Mouse (Mus musculus): ENCODE results near the gene Gm21983. TPM values are rescaled to one million over a fixed set of nuclear protein-coding genes. Genes with fewer than 3 reads are reported as not detected.

Gm21983 gene
- total RNA-seq (2021) = not detected
- long read RNA-seq, experiment 1 = 0 reads
- long read RNA-seq, experiment 2, partial matches to known transcripts = 1 of 2 reads
- long read RNA-seq, experiment 2, other reads (novel, unspliced or antisense) = 1 of 2 reads

DNA sequence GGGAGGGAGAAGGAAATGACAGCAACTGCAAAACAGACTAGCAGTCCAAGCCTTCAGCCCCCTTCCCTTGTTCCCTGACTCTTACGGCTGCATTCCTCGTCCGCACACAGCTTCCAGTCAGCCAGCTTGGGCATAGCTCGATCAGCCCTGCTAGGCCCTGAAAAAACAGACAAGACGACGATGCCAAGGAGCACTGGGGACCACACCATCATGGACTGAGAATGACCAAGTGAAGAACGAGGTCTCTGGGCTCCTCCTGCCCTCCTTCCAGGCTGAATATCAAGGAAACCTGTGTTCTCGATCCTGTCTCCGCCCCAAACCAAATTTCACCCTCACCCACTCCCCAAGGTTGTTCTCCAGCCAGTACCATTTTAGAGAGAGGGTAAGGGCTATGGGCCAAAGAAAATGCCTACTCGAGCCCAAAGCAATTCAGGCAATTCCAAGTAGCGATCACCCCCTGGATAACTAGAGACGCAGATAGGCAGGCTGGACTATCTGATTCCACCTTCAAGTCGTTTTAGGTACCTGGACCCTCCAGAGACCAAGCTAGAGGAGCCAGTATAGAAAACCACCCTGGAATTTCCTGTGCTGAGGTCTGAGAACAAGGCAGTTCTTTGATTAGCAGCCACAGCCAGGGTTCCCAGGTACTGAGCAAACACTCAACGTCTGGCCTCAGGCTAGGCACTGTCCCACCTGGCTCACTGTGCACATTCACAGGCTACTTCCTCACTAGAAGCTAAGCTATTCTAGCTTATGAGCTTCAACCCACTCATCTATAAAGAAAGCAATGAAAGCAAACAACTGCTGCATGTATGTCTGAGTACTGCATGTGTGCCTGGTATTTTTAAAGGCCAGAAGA, at the start of gene Gm21983, which contains the start of gene Mia:
Gm21983 (minus strand) TSS at position 250 of the 859 bp plus-strand sequence.
Mia (minus strand) TSS at position 321 of the 859 bp plus-strand sequence.
- intact Hi-C loops (cut with DNase I) = loop anchor here (2.0 kb wide), 1 partner anchor 14 kb away; the partner anchor contains the start of gene BC024978
- TF ChIP-seq CTCF (IDR thresholded peaks at IDR 0.05) = no peak

DNA sequence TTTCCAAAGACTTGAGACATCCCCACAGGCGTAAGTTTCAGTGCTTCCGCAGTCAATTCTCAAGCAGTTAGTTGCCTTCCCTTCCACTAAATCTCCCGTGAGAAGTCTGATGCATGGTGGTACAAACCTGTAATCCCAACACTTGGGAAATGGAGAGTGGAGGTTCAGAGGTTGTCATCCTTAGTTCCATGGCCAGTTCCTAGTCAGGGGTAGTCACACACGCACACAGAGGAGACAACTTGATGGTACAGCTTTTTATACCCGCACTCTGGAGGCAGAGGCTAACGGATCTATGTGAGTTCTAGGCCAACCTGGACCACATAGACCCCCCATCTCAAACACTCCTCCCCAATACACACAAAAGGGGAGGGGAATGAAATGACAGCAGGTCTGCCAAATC, 48.0 kb upstream of the Gm21983 start:
- Histone ChIP-seq H3K27ac (peak overlapping the region; percentile 93), H3K4me3 (peak overlapping the region; percentile 79)
- intact Hi-C loops (cut with DNase I) = loop anchor here (1.0 to 2.0 kb wide), 2 partner anchors 29 to 62 kb away; partner anchors contain the start of genes Egln2 and Numbl
- no peak for DNase-seq (ENCODE audit: extremely low spot score in 1 of 2, low spot score in 2 of 2)
- TF ChIP-seq CTCF (IDR thresholded peaks at IDR 0.05) = no peak

More for the DNA sequence above, at the start of gene Gm21983, which contains the start of gene Mia:
- Histone ChIP-seq H3K27ac (no peak within 1 kb of the TSS), H3K4me3 (no peak within 1 kb of the TSS)
- DNase-seq (ENCODE audit: extremely low spot score in 1 of 2, low spot score in 2 of 2) = no peak

DNA sequence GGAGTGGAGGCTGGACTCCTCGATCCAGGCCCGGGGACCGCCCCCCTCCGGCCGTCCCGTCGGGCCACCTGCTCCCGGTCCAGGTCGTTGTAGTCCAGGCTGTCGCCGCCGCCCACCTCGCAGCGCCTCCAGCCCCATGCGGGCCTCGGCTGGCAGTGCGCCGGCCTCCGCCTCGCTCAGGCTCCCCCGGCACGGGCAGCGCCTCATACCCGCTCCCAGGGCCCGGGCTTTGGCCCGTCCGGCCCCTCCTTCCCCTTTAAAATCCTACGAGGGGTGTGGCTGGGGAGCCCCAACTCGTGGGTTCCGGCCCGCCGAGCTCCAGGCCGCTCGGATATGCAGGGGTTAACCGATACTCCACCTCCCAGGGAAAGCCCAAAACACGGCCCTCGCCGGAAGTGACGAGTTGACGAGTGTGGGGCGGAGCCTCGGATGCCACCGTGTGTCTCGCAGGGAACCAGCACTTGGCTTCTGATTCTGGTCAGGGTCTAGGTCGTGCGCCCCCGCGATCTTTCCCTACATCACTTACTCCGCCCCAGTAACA, 47.5 kb upstream of the Gm21983 start, which contains the start of gene Itpkc:
Itpkc (minus strand) TSS at position 381 of the 541 bp plus-strand sequence.
- intact Hi-C loops (cut with DNase I) = loop anchor here (1.0 to 2.0 kb wide), 2 partner anchors 30 to 62 kb away; partner anchors contain the start of genes Egln2 and Numbl

GRCm38 (mm10) chr7:27227676-27228075, 46.8 kb upstream of the Gm21983 start:
- peak overlapping the region; percentile 79 for H3K4me3 ChIP-seq
- H3K27ac ChIP-seq = peak overlapping the region; percentile 93
- intact Hi-C loops (cut with DNase I) = loop anchor here (1.0 to 2.0 kb wide), 3 partner anchors 31 to 61 kb away; partner anchors contain the start of genes BC024978, Egln2 and Numbl
- DNase-seq (ENCODE audit: extremely low spot score in 1 of 2, low spot score in 2 of 2) = no peak
- TF ChIP-seq CTCF (IDR thresholded peaks at IDR 0.05) = no peak

More for the DNA sequence above, 47.5 kb upstream of the Gm21983 start, which contains the start of gene Itpkc:
- Histone ChIP-seq H3K27ac (peak within 1 kb of the TSS; percentile 93), H3K4me3 (peak within 1 kb of the TSS; percentile 79)
- no peak; the same call in 1 of the 2 replicates for TF ChIP-seq CTCF (IDR thresholded peaks at IDR 0.05)
- peak; percentile 88 to 90 for DNase-seq (ENCODE audit: extremely low spot score in 1 of 2, low spot score in 2 of 2)

DNA sequence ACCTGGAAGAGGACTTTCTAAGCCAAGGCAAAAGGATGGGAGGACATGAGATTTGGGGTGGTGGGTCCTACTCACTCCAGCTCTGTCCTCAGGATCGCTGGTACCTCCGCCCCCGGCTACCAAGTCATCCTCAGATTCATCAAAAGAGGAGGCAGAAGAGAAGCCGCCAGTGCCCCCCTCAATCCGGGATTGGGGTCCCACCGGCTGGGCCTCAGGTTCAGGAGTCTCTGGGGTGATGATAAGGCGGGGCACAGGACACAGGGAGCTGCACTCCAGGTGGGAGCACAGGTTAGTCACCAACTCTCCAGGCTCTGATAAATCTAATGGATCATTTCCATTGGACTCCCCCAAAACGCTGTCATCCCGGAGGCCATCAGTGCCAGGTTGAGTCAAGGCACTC, 46.4 kb upstream of the Gm21983 start:
- intact Hi-C loops (cut with DNase I) = loop anchor here (2.0 kb wide), 1 partner anchor 32 kb away; the partner anchor contains the start of gene BC024978

DNA sequence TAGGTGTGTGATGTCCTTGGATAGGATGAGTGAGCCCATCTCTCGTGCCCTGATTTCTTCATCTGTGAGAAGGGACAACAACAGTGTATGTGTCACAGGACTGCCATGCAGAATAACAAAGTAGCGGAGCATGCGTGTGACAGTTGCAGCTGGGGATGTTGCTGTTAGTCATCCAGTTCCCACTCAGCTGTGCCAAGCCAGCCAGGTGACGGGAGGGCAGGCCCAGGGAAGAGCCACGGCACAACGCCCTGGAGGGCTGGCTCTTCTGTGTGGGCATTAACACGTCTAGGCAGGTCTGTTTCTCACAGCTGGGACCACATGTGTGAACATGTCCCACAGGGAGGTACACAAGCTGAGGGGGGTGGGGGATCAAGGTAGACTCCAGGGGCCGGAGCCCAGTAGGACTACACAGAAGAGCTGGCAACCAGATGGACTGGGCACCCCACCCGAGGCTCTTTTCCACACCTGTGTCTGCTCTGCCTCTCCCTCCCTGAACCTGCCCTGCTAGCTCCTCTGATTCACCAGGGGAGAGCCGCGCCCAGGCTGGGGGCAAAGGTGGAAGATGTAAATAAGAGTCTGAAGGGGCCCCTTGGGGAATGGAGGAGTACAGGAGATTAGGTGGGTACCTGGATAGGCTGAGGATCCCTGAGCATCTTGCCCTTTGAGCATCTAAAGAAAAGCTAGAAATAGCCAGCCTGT, 44.1 kb upstream of the Gm21983 start:
- intact Hi-C loops (cut with DNase I) = no loop called here
- peak; percentile 52 to 59 for DNase-seq (ENCODE audit: extremely low spot score in 1 of 2, low spot score in 2 of 2)
- TF ChIP-seq CTCF (IDR thresholded peaks at IDR 0.05) = no peak

More for the DNA sequence above, 46.4 kb upstream of the Gm21983 start:
- H3K27ac ChIP-seq = peak overlapping the region; percentile 93
- no peak for TF ChIP-seq CTCF (IDR thresholded peaks at IDR 0.05)
- H3K4me3 ChIP-seq = peak overlapping the region; percentile 79
- DNase-seq (ENCODE audit: extremely low spot score in 1 of 2, low spot score in 2 of 2) = no peak

DNA sequence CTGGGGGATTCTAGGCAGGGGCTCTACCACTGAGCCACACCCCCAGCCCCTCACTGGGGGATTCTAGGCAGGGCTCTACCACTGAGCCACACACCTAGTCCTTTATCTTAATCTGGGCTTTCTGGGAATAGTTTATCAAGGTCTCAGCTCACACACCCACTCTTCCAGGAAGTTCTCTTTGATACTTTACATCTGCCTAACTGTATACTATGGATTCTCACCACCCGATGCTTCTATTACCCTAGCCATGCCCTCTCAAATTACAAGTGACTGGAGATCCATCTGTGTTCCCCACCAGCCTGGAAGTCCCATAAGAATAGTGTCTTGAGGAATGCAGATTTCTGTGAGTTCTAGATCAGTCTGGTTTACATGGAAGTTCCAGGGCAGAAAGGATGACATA, 41.7 kb upstream of the Gm21983 start:
- DNase-seq (ENCODE audit: extremely low spot score in 1 of 2, low spot score in 2 of 2) = no peak
- no peak overlapping the region for H3K27ac ChIP-seq
- intact Hi-C loops (cut with DNase I) = no loop called here
- TF ChIP-seq CTCF (IDR thresholded peaks at IDR 0.05) = no peak
- H3K4me3 ChIP-seq = no peak overlapping the region

More for the DNA sequence above, 44.1 kb upstream of the Gm21983 start:
- Histone ChIP-seq H3K4me3 (peak overlapping the region; percentile 79), H3K27ac (peak overlapping the region; percentile 80)

- intact Hi-C loops (cut with DNase I) = no loop called here
- H3K4me3 ChIP-seq = no peak overlapping the region
- no peak overlapping the region for H3K27ac ChIP-seq
- no peak for DNase-seq (ENCODE audit: extremely low spot score in 1 of 2, low spot score in 2 of 2)
- no peak for TF ChIP-seq CTCF (IDR thresholded peaks at IDR 0.05)
Observed at GRCm38 (mm10) chr7:27221939-27222338, 41.1 kb upstream of the Gm21983 start.

GRCm38 (mm10) chr7:27219937-27220336, 39.1 kb upstream of the Gm21983 start:
- no peak for TF ChIP-seq CTCF (IDR thresholded peaks at IDR 0.05)
- Histone ChIP-seq H3K27ac (no peak overlapping the region), H3K4me3 (no peak overlapping the region)
- intact Hi-C loops (cut with DNase I) = no loop called here
- DNase-seq (ENCODE audit: extremely low spot score in 1 of 2, low spot score in 2 of 2) = no peak

DNA sequence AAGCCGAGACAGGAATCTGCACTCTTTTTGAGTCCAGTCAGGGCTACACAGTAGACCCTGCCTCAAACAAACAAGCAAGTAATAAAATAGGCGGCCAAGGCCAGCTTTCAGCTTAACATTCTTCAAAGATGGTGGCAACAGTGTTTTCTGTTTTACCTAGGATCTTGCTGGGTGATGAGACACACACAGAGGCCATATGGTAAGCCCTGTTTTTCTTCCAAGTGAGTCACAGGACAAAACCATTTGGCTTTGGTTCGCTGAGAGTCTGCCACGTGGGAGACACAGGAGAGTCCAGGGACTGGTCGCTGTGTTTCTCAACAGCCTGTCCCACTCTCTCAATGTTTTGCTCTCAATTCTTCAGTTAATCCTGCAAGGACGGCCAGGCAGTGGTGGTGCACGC, 37.7 kb upstream of the Gm21983 start:
- no peak for DNase-seq (ENCODE audit: extremely low spot score in 1 of 2, low spot score in 2 of 2)
- intact Hi-C loops (cut with DNase I) = no loop called here

DNA sequence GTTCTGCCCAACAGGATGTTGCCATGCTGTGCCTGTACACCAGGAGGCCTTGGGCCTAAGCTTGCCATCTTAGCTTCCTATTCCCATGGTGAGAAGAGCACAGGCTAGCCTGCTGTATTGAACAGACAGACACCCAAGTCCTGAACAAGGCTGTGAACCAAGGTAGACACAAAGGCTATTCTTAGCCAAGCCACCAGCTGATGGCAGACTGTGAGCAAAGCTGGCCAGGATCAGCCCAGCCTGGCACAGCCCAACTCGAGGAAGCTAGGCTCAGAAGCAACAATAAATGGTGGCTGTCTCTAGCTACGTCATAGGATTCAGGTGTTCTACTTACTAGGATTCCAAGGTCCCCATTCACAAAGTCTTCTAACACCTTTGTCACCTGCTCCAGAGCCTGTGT, 31.7 kb upstream of the Gm21983 start:
- no peak for DNase-seq (ENCODE audit: extremely low spot score in 1 of 2, low spot score in 2 of 2)
- intact Hi-C loops (cut with DNase I) = no loop called here
- no peak overlapping the region for H3K27ac ChIP-seq
- TF ChIP-seq CTCF (IDR thresholded peaks at IDR 0.05) = no peak
- no peak overlapping the region for H3K4me3 ChIP-seq

More for the DNA sequence above, 37.7 kb upstream of the Gm21983 start:
- no peak overlapping the region for H3K4me3 ChIP-seq
- no peak for TF ChIP-seq CTCF (IDR thresholded peaks at IDR 0.05)
- H3K27ac ChIP-seq = no peak overlapping the region
